Mouse (Mus musculus) neural tube, embryonic 13.5 days (tissue): ENCODE measurements at regions not wholly inside any gene's neighbourhood (a gene's known extent, or its start where the extent isn't known, plus 50 kb on each side); places are given as distances from the start of the nearest gene placed in this dataset.

Experiments used
- ATAC-seq: fragments of 200-750 bp; cut with Nextera tagmentation; 2 replicates; pipeline ENCODE4 v1.8.0; 2017; ENCODE audit warnings: low read depth, mild to moderate bottlenecking, moderate TSS enrichment, moderate library complexity
- H3K27ac ChIP-seq: fragments of 300-500 bp; sonication (generic); replicated peaks from 2 replicates; pipeline ENCODE4 v1.5.1; 2015; ENCODE audit warnings: moderate library complexity, mild to moderate bottlenecking, inconsistent platforms
- H3K27me3 ChIP-seq: fragments of 300-500 bp; sonication (generic); 2 replicates; pipeline ENCODE4 v1.6.1; 2015; ENCODE audit warnings: mild to moderate bottlenecking, inconsistent platforms
- H3K36me3 ChIP-seq: fragments of 300-500 bp; sonication (generic); 2 replicates; pipeline ENCODE4 v1.6.1; 2015; ENCODE audit warnings: mild to moderate bottlenecking, inconsistent platforms
- H3K4me1 ChIP-seq: fragments of 300-500 bp; sonication (generic); replicated peaks from 2 replicates; pipeline ENCODE4 v1.6.1; 2015; ENCODE audit warnings: inconsistent platforms
- H3K4me2 ChIP-seq: fragments of 300-500 bp; sonication (generic); 2 replicates; pipeline ENCODE4 v1.6.1; 2015; ENCODE audit warnings: inconsistent platforms, mild to moderate bottlenecking, moderate library complexity
- H3K4me3 ChIP-seq: fragments of 300-500 bp; sonication (generic); 2 replicates; pipeline ENCODE4 v1.5.1; 2015; ENCODE audit warnings: mild to moderate bottlenecking, inconsistent platforms
- H3K9ac ChIP-seq: fragments of 300-500 bp; sonication (generic); 2 replicates; pipeline ENCODE4 v1.6.1; 2015; ENCODE audit warnings: moderate library complexity, mild to moderate bottlenecking, inconsistent platforms
- H3K9me3 ChIP-seq: fragments of 300-500 bp; sonication (generic); 2 replicates; pipeline ENCODE4 v1.6.1; 2016; ENCODE audit warnings: inconsistent platforms
- WGBS: fragments of 180-500 bp; shearing (Covaris S2); methylation state at CpG from one replicate; pipeline ENCODE4 v1.1.7; 2015; 5-methylcytosine and 5-hydroxymethylcytosine counted together

- H3K9ac ChIP-seq, result no peak overlapping the region
- no peaks in the 10 kb centered on the region for H3K4me1 ChIP-seq
- WGBS, result 88% methylated on average over 1 of the region's 1 CpGs
- no peaks in the 10 kb centered on the region for H3K27me3 ChIP-seq
- no peak overlapping the region for H3K27ac ChIP-seq
- H3K4me2 ChIP-seq, result no peak overlapping the region
- ATAC-seq, result no peak
- no peaks in the 10 kb centered on the region for H3K36me3 ChIP-seq
- no peaks in the 10 kb centered on the region for H3K9me3 ChIP-seq
- no peak overlapping the region for H3K4me3 ChIP-seq
These were observed 534.6 kb upstream of the Lmcd1 start for GRCm38 (mm10) chr6:111738983-111739382.

- 44% methylated on average over 5 of the region's 5 CpGs for WGBS
- peak; percentile 91 for ATAC-seq
These were observed 491.7 kb upstream of the Lmcd1 start for GRCm38 (mm10) chr6:111781710-111782481.

GRCm38 (mm10) chr6:111808611-111809010 is 464.9 kb upstream of the Lmcd1 start:
- no peak overlapping the region for H3K4me2 ChIP-seq
- H3K27me3 ChIP-seq, result no peaks in the 10 kb centered on the region
- H3K27ac ChIP-seq, result no peak overlapping the region
- no peak overlapping the region for H3K9ac ChIP-seq
- no peaks in the 10 kb centered on the region for H3K4me1 ChIP-seq
- ATAC-seq, result no peak
- H3K9me3 ChIP-seq, result peaks cover 8% of the 10 kb centered on the region; the same call in 1 of the 2 replicates
- H3K4me3 ChIP-seq, result no peak overlapping the region
- no peaks in the 10 kb centered on the region for H3K36me3 ChIP-seq

More at GRCm38 (mm10) chr6:111781710-111782481, 491.7 kb upstream of the Lmcd1 start:
- no peaks in the 10 kb centered on the region for H3K27me3 ChIP-seq
- no peak overlapping the region for H3K27ac ChIP-seq
- no peaks in the 10 kb centered on the region for H3K36me3 ChIP-seq
- no peaks in the 10 kb centered on the region for H3K4me1 ChIP-seq
- H3K4me2 ChIP-seq, result no peak overlapping the region
- no peak overlapping the region for H3K4me3 ChIP-seq
- no peak overlapping the region for H3K9ac ChIP-seq
- H3K9me3 ChIP-seq, result no peaks in the 10 kb centered on the region

- no peak for ATAC-seq
- Histone ChIP-seq H3K4me2 (no peak overlapping the region), H3K9me3 (peaks cover 8% of the 10 kb centered on the region; the same call in 1 of the 2 replicates), H3K4me3 (no peak overlapping the region), H3K4me1 (no peaks in the 10 kb centered on the region), H3K27me3 (no peaks in the 10 kb centered on the region), H3K27ac (no peak overlapping the region), H3K9ac (no peak overlapping the region), H3K36me3 (no peaks in the 10 kb centered on the region)
- 81% methylated on average over 7 of the region's 7 CpGs for WGBS
These were observed 459.5 kb upstream of the Lmcd1 start for GRCm38 (mm10) chr6:111813982-111814603.

- Histone ChIP-seq H3K27me3 (no peaks in the 10 kb centered on the region), H3K36me3 (no peaks in the 10 kb centered on the region), H3K9me3 (peaks cover 8% of the 10 kb centered on the region; the same call in 1 of the 2 replicates), H3K27ac (no peak overlapping the region), H3K4me3 (no peak overlapping the region), H3K4me2 (no peak overlapping the region), H3K4me1 (no peaks in the 10 kb centered on the region), H3K9ac (no peak overlapping the region)
- no peak for ATAC-seq
These were observed 458.4 kb upstream of the Lmcd1 start for GRCm38 (mm10) chr6:111815150-111815549.

- H3K4me1 ChIP-seq, result 0 out of 2 replicates have a peak, but pooled peaks cover 11% of the 10 kb centered on the region
- no peak overlapping the region for H3K4me3 ChIP-seq
- no peaks in the 10 kb centered on the region for H3K9me3 ChIP-seq
- no peaks in the 10 kb centered on the region for H3K27me3 ChIP-seq
- no peak overlapping the region for H3K27ac ChIP-seq
- H3K36me3 ChIP-seq, result no peaks in the 10 kb centered on the region
- no peak for ATAC-seq
- H3K4me2 ChIP-seq, result no peak overlapping the region
- 64% methylated on average over 3 of the region's 3 CpGs for WGBS
- no peak overlapping the region for H3K9ac ChIP-seq
These were observed 453.3 kb upstream of the Lmcd1 start for GRCm38 (mm10) chr6:111820265-111820664.

- no peaks in the 10 kb centered on the region for H3K9me3 ChIP-seq
These were observed 429.2 kb upstream of the Lmcd1 start for GRCm38 (mm10) chr6:111844321-111844835.

GRCm38 (mm10) chr6:111866101-111866598 is 407.4 kb upstream of the Lmcd1 start:
- no peak overlapping the region for H3K27ac ChIP-seq
- ATAC-seq, result no peak
- no peak overlapping the region for H3K4me2 ChIP-seq
- no peak overlapping the region for H3K9ac ChIP-seq
- H3K9me3 ChIP-seq, result no peaks in the 10 kb centered on the region
- WGBS, result 71% methylated on average over 3 of the region's 3 CpGs
- H3K27me3 ChIP-seq, result no peaks in the 10 kb centered on the region
- H3K4me3 ChIP-seq, result no peak overlapping the region
- H3K4me1 ChIP-seq, result no peaks in the 10 kb centered on the region
- H3K36me3 ChIP-seq, result no peaks in the 10 kb centered on the region

More at GRCm38 (mm10) chr6:111844321-111844835, 429.2 kb upstream of the Lmcd1 start:
- Histone ChIP-seq H3K27me3 (no peaks in the 10 kb centered on the region), H3K4me1 (0 out of 2 replicates have a peak, but pooled peaks cover 13% of the 10 kb centered on the region), H3K4me2 (no peak overlapping the region), H3K4me3 (no peak overlapping the region), H3K27ac (peak overlapping the region; percentile 39; the same call in 1 of the 2 replicates), H3K36me3 (no peaks in the 10 kb centered on the region), H3K9ac (no peak overlapping the region)
- ATAC-seq, result peak; percentile 46; the same call in 1 of the 2 replicates
- WGBS, result 40% methylated on average over 6 of the region's 6 CpGs

- Histone ChIP-seq H3K9me3 (no peaks in the 10 kb centered on the region), H3K27me3 (no peaks in the 10 kb centered on the region), H3K27ac (no peak overlapping the region), H3K36me3 (no peaks in the 10 kb centered on the region), H3K4me1 (no peaks in the 10 kb centered on the region), H3K9ac (no peak overlapping the region), H3K4me3 (no peak overlapping the region), H3K4me2 (no peak overlapping the region)
- no peak for ATAC-seq
- 87% methylated on average over 1 of the region's 1 CpGs for WGBS
These were observed 391.0 kb upstream of the Lmcd1 start for GRCm38 (mm10) chr6:111882557-111882956.

GRCm38 (mm10) chr6:111883946-111884345 is 389.6 kb upstream of the Lmcd1 start:
- no peak for ATAC-seq
- Histone ChIP-seq H3K27ac (no peak overlapping the region), H3K4me3 (no peak overlapping the region), H3K4me2 (no peak overlapping the region), H3K4me1 (no peaks in the 10 kb centered on the region), H3K36me3 (no peaks in the 10 kb centered on the region), H3K27me3 (no peaks in the 10 kb centered on the region), H3K9me3 (no peaks in the 10 kb centered on the region), H3K9ac (no peak overlapping the region)
- 66% methylated on average over 1 of the region's 1 CpGs for WGBS

GRCm38 (mm10) chr6:111911997-111912396 is 361.6 kb upstream of the Lmcd1 start:
- peaks cover 11% of the 10 kb centered on the region for H3K4me1 ChIP-seq
- H3K27me3 ChIP-seq, result no peaks in the 10 kb centered on the region
- WGBS, result 68% methylated on average over 2 of the region's 2 CpGs
- no peak for ATAC-seq
- no peak overlapping the region for H3K4me2 ChIP-seq
- H3K9ac ChIP-seq, result no peak overlapping the region
- H3K36me3 ChIP-seq, result no peaks in the 10 kb centered on the region
- no peak overlapping the region for H3K27ac ChIP-seq
- H3K9me3 ChIP-seq, result no peaks in the 10 kb centered on the region
- no peak overlapping the region for H3K4me3 ChIP-seq

- WGBS, result 42% methylated on average over 11 of the region's 11 CpGs
- Histone ChIP-seq H3K4me2 (no peak overlapping the region), H3K4me3 (no peak overlapping the region), H3K27ac (no peak overlapping the region), H3K27me3 (no peaks in the 10 kb centered on the region), H3K36me3 (no peaks in the 10 kb centered on the region), H3K4me1 (peaks cover 11% of the 10 kb centered on the region), H3K9me3 (no peaks in the 10 kb centered on the region), H3K9ac (no peak overlapping the region)
- ATAC-seq, result peak; percentile 61; the same call in 1 of the 2 replicates
These were observed 359.7 kb upstream of the Lmcd1 start for GRCm38 (mm10) chr6:111913771-111914405.
